In genomic region chr17:27520557-27520956, GRCm38 (mm10) we compare ENCODE assay signal across 9 mouse cellular contexts. TPM values are rescaled to one million over a fixed set of nuclear protein-coding genes. Genes with fewer than 3 reads are reported as not detected.
A peak's percentile ranks its signal among the peaks of the same experiment; 100 is the strongest.
DNase-seq lines count a peak whose midpoint lies in the region; ATAC-seq and TF ChIP-seq lines count a peak whose summit lies in the region.
"Had no signal": no experiment of that assay in that cellular context is flagged by ENCODE, and none has a peak within 500 bp of the region (broad histone marks: within the 10 kb centered on the region; RNA-seq: fewer than 3 reads in every experiment).

No protein-coding gene starts in this region.

- H3K36me3 ChIP-seq in kidney, embryonic 16.5 days (ENCODE audit: insufficient read depth, low read length) = no peaks in the 10 kb centered on the region

- 0 out of 2 replicates have a peak, but pooled peaks cover 2% of the 10 kb centered on the region for H3K9me3 ChIP-seq in kidney, embryonic 16.5 days (ENCODE audit: low read length)

- H3K4me2 ChIP-seq in kidney, embryonic 16.5 days (replicated peaks; ENCODE audit: low read depth, low read length) = peak overlapping the region; percentile 15; the same call in 1 of the 2 replicates

- peak; percentile 60; the same call in 1 of the 2 replicates for ATAC-seq in kidney, embryonic 16.5 days (ENCODE audit: low FRiP score, low TSS enrichment)

- no peak for TF ChIP-seq POLR2A in lung, adult 2 months (IDR thresholded peaks at IDR 0.05; ENCODE audit: borderline replicate concordance, extremely low read depth, low read depth, low read length)
- no peak for TF ChIP-seq POLR2A in olfactory bulb, adult 2 months (IDR thresholded peaks at IDR 0.05; ENCODE audit: insufficient read depth, low read depth, low read length)

- no peak overlapping the region for H3K27ac ChIP-seq in kidney, embryonic 16.5 days (ENCODE audit: low read length)
- no peak overlapping the region for H3K27ac ChIP-seq in olfactory bulb, adult 2 months (ENCODE audit: insufficient read depth, low read depth, low read length)

- peak; percentile 54 for TF ChIP-seq CTCF in lung, adult 2 months (IDR thresholded peaks at IDR 0.05; ENCODE audit: insufficient read depth, low read length)
- TF ChIP-seq CTCF in olfactory bulb, adult 2 months (IDR thresholded peaks at IDR 0.05; ENCODE audit: insufficient read depth, low read depth, low read length) = peak; percentile 99

- under 1% methylated on average over 27 of the region's 27 CpGs for WGBS in kidney, embryonic 16.5 days
- WGBS in lung, adult 2 months = under 1% methylated on average over 27 of the region's 27 CpGs
- WGBS in olfactory bulb, adult 2 months = 1% methylated on average over 27 of the region's 27 CpGs

- H3K4me3 ChIP-seq in kidney, embryonic 16.5 days (ENCODE audit: low read length) = no peak overlapping the region
- no peak overlapping the region for H3K4me3 ChIP-seq in lung, adult 2 months (replicated peaks; ENCODE audit: extremely low read depth, low read depth, low read length)
- H3K4me3 ChIP-seq in olfactory bulb, adult 2 months (ENCODE audit: insufficient read depth, low read depth, low read length) = no peak overlapping the region
- H3K4me3 ChIP-seq: myocyte had no signal

- peaks cover 2% of the 10 kb centered on the region; the same call in 1 of the 2 replicates for H3K4me1 ChIP-seq in kidney, embryonic 16.5 days (ENCODE audit: insufficient read depth, low read length)
- no peaks in the 10 kb centered on the region for H3K4me1 ChIP-seq in lung, adult 2 months (ENCODE audit: control insufficient read depth, insufficient read depth, low read length)
- peaks cover 22% of the 10 kb centered on the region for H3K4me1 ChIP-seq in olfactory bulb, adult 2 months (ENCODE audit: control insufficient read depth, insufficient read depth, low read length)

- H3K9ac ChIP-seq in kidney, embryonic 16.5 days (replicated peaks; ENCODE audit: low read length) = no peak overlapping the region

- H3K27me3 ChIP-seq in kidney, embryonic 16.5 days (ENCODE audit: insufficient read depth, low read length) = peaks cover 50% of the 10 kb centered on the region

- peak; percentile 42 for DNase-seq in urinary bladder, postnatal 14 days (ENCODE audit: low spot score)
- no peak for DNase-seq in urinary bladder, postnatal 10 days (ENCODE audit: low spot score)
- DNase-seq in cerebellum, adult 9-10 months = peak; percentile 81
- DNase-seq in frontal cortex, postnatal 36 days (ENCODE audit: low spot score in 2 of 2) = peak; percentile 51 to 54
- DNase-seq in lung, adult 2 months = peak; percentile 46
- DNase-seq in urinary bladder, postnatal 25 days (ENCODE audit: low spot score) = peak; percentile 63

RNA-seq across cellular contexts. Expression of gene Grm4, which starts 0.6 kb away (rescaled TPM):
- 0.91 and 1.2 TPM in 2 replicates for polyA plus RNA-seq in kidney, embryonic 16.5 days (2015; fragmentation: Nextera tagmentation; extraction: Ambion mirVana)
- polyA plus RNA-seq in lung, adult 2 months (2012; rRNA removed) = 1.1 TPM in 2 replicates
- polyA plus RNA-seq in olfactory bulb, adult 2 months (2012; ENCODE audit: insufficient read depth, insufficient read length, low replicate concordance, missing spikeins) = not detected in 2 replicates
- polyA plus RNA-seq: myocyte had no signal

RNA-seq across cellular contexts. Expression of gene Hmga1, which starts 35.7 kb away (rescaled TPM):
- polyA plus RNA-seq in kidney, embryonic 16.5 days (2015; fragmentation: Nextera tagmentation; extraction: Ambion mirVana) = 257 and 279 TPM in 2 replicates
- polyA plus RNA-seq in lung, adult 2 months (2012; rRNA removed) = 57.9 and 73.2 TPM in 2 replicates
- polyA plus RNA-seq in olfactory bulb, adult 2 months (2012; ENCODE audit: insufficient read depth, insufficient read length, low replicate concordance, missing spikeins) = not detected in 2 replicates

RNA-seq across cellular contexts. Expression of gene AI413582, which starts 45.0 kb away (rescaled TPM):
- polyA plus RNA-seq in kidney, embryonic 16.5 days (2015; fragmentation: Nextera tagmentation; extraction: Ambion mirVana) = 20.2 and 23.4 TPM in 2 replicates
- polyA plus RNA-seq in lung, adult 2 months (2012; rRNA removed) = 42.4 and 44.2 TPM in 2 replicates
- not detected in 2 replicates for polyA plus RNA-seq in olfactory bulb, adult 2 months (2012; ENCODE audit: insufficient read depth, insufficient read length, low replicate concordance, missing spikeins)

Comparison
In these comparisons a context has a peak if more than half of its experiments do, and no peak if none do; other contexts are left out.
1. RNA of gene AI413582, which starts 45.0 kb away (polyA plus RNA-seq): 42.4 to 44.2 TPM in lung, adult 2 months and 20.2 to 23.4 TPM in kidney, embryonic 16.5 days; not detected in olfactory bulb, adult 2 months; every median in the first group is over 10 times any median in the second.